Mouse (Mus musculus) ES-Bruce4 (cell line): ENCODE measurements around the gene Vsig8.

Source experiments
- CTCF ChIP-seq: IDR thresholded peaks from one replicate; pipeline ENCODE4 v1.8.1; 2011; ENCODE audit warnings: low read depth, low read length
- EP300 ChIP-seq: IDR thresholded peaks from 2 replicates; pipeline ENCODE4 v1.6.1; 2011; ENCODE audit warnings: low read depth, low read length; ENCODE audit not compliant: insufficient read depth
- POLR2A ChIP-seq: IDR thresholded peaks from one replicate; pipeline ENCODE4 v1.8.1; 2011; ENCODE audit warnings: low read length; ENCODE audit not compliant: insufficient read depth

DNA sequence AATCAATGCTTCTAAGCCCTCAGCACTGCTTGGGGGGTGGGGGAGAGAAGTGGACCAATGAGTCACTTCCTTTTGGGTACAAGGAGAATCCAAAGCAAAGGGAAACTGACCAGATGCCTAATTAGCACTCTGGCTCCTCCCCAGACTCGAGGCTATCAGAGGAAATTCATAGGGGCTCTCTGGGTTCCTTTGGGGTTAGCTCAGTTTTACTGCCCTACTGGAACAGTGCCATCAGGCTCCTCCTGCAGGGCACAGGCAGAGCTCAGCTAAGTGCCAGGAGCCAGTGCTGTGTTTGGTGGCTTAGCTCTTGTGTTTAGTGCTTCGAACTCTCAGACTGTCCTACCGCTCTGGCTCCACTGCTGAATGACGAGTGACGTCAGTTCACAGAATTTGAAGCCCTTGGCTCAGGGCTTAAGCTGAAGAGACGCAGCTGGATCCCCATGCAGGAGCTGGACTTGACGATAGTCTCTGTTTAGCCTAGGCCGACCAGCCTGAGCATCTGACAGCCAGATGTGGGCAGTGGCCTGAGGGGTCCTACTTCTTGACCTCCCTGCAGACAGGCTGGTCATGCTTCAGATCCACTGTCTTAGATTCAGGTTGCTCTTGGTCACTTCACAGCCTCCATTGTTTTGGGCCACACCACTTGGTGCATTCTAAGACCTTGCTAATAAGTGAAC is 25.1 kb upstream of the Vsig8 start:
- TF ChIP-seq CTCF (no peak), EP300 (no peak), POLR2A (no peak)
